Mouse (Mus musculus): ENCODE measurements around the gene Cast. TPM values are rescaled to one million over a fixed set of nuclear protein-coding genes. Genes with fewer than 3 reads are reported as not detected.

The Cast gene
- polyA plus RNA-seq, 1 experiment from 2014 or later: 54.0 TPM

DNA sequence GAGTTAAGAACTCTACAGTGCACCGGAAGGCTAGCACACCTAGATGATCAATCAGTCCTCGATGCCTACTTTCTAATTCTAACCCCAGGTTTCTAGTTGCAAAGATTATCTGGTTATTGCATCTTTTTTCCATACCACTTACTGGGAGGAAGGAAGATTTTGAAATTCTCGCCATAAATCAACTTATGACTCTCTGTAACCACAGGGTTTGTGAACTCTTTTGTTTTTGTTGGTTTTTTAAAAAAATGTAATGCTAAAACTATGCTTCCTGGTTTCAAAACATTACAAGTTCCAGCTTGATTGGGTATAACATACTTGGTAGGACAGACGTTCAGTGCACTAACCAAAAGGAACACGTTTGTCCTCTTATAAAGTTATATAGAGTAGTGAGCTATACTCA is 1.7 kb downstream of the Cast start:
- no peak overlapping the region; the same call in 1 of the 2 replicates for H3K9ac ChIP-seq (ENCODE audit: low read depth, low read length)
- H3K4me2 ChIP-seq: peak overlapping the region; percentile 87
- H3K36me3 ChIP-seq (ENCODE audit: control insufficient read depth, insufficient read depth, low read length): no peaks in the 10 kb centered on the region
- no peaks in the 10 kb centered on the region for H3K9me3 ChIP-seq (replicated peaks; ENCODE audit: control insufficient read depth, low read length)
- no peak for ATAC-seq (replicated peaks; ENCODE audit: insufficient number of reproducible peaks, low FRiP score, low TSS enrichment)
- H3K4me1 ChIP-seq (ENCODE audit: control insufficient read depth, insufficient read depth, low read length): no peaks in the 10 kb centered on the region
- no peaks in the 10 kb centered on the region for H3K27me3 ChIP-seq (ENCODE audit: control insufficient read depth, insufficient read depth, low read length)
- H3K4me3 ChIP-seq (ENCODE audit: low read depth, low read length): peak overlapping the region; percentile 84
- WGBS (ENCODE audit: insufficient replicate concordance): 45% methylated on average over 5 of the region's 5 CpGs
- H3K27ac ChIP-seq (ENCODE audit: low read depth, low read length): no peak overlapping the region

DNA sequence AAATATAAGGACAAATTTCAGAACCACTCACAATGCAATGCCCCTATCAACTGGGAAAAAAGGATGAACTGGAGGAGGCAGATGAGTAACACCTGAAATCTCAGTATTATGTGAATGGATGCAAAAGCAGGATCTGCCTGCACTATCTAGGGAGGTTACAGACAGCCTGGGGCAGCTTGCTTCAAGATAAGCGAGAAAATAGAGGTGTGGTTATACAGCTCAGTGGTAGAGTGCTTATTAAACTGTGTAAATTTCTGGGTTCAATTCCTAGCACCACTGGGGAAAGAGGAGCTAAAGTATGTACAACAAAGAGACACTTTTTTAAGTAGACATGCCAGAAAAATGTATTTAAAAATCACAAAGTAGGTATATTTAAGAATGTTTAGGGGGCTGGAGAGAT is 14.2 kb downstream of the Cast start:
- H3K27ac ChIP-seq (ENCODE audit: low read depth, low read length): no peak overlapping the region
- ATAC-seq (replicated peaks; ENCODE audit: insufficient number of reproducible peaks, low FRiP score, low TSS enrichment): no peak
- WGBS (ENCODE audit: insufficient replicate concordance): 51% methylated on average over 1 of the region's 1 CpGs
- H3K27me3 ChIP-seq (ENCODE audit: control insufficient read depth, insufficient read depth, low read length): no peaks in the 10 kb centered on the region
- no peak overlapping the region for H3K4me2 ChIP-seq
- H3K9ac ChIP-seq (ENCODE audit: low read depth, low read length): no peak overlapping the region
- H3K36me3 ChIP-seq (ENCODE audit: control insufficient read depth, insufficient read depth, low read length): no peaks in the 10 kb centered on the region
- H3K4me3 ChIP-seq (ENCODE audit: low read depth, low read length): no peak overlapping the region
- no peaks in the 10 kb centered on the region for H3K4me1 ChIP-seq (ENCODE audit: control insufficient read depth, insufficient read depth, low read length)
- H3K9me3 ChIP-seq (replicated peaks; ENCODE audit: control insufficient read depth, low read length): no peaks in the 10 kb centered on the region

DNA sequence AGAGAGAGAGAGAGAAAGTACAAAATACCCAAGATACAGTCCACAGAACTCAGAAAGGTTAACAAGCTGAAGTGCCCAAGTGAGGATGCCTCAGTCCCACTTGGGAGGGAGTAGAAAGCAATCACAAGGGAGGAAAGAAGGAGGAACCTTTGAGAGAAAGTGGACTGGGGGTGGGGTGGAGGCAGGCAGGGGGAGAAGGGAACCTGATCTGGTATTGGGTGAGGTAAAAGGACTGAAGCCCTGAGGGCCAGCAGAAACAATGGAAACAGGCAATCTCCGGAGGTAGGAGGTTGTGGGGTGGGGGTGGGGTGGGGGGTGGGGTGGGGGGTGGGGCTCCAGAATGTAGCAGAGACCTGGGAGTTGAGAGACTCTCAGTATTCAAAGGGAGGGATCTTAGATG is 20.9 kb downstream of the Cast start:
- H3K4me3 ChIP-seq (ENCODE audit: low read depth, low read length): no peak overlapping the region
- H3K4me1 ChIP-seq (ENCODE audit: control insufficient read depth, insufficient read depth, low read length): no peaks in the 10 kb centered on the region
- H3K27me3 ChIP-seq (ENCODE audit: control insufficient read depth, insufficient read depth, low read length): no peaks in the 10 kb centered on the region
- no peaks in the 10 kb centered on the region for H3K9me3 ChIP-seq (replicated peaks; ENCODE audit: control insufficient read depth, low read length)
- ATAC-seq (replicated peaks; ENCODE audit: insufficient number of reproducible peaks, low FRiP score, low TSS enrichment): no peak
- H3K9ac ChIP-seq (ENCODE audit: low read depth, low read length): no peak overlapping the region
- no peak overlapping the region for H3K27ac ChIP-seq (ENCODE audit: low read depth, low read length)
- WGBS (ENCODE audit: insufficient replicate concordance): 18% methylated on average over 1 of the region's 1 CpGs
- no peaks in the 10 kb centered on the region for H3K36me3 ChIP-seq (ENCODE audit: control insufficient read depth, insufficient read depth, low read length)
- H3K4me2 ChIP-seq: no peak overlapping the region

DNA sequence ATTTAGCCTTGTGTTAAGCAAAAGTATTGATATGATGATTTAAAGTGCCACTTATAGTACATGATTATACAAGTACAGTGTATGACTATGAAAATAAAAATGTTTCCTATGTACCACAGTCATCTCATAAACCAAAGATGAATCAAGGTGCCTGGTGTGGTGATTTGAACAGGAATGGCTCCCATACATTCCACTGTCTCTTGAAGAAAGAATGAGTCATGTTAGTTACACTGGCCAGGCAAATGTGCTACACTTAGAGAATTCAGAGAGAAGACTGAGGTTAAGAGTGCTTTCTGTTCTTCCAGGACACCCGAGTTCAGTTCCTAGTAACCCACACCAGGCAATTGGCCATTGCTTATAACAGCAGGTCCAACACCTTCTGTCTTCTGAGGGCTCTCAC is 36.5 kb downstream of the Cast start:
- no peaks in the 10 kb centered on the region for H3K27me3 ChIP-seq (ENCODE audit: control insufficient read depth, insufficient read depth, low read length)
- WGBS (ENCODE audit: insufficient replicate concordance): 74% methylated on average over 1 of the region's 1 CpGs
- no peak overlapping the region for H3K4me2 ChIP-seq
- no peak for ATAC-seq (replicated peaks; ENCODE audit: insufficient number of reproducible peaks, low FRiP score, low TSS enrichment)
- no peak overlapping the region for H3K4me3 ChIP-seq (ENCODE audit: low read depth, low read length)
- no peaks in the 10 kb centered on the region for H3K36me3 ChIP-seq (ENCODE audit: control insufficient read depth, insufficient read depth, low read length)
- no peaks in the 10 kb centered on the region for H3K9me3 ChIP-seq (replicated peaks; ENCODE audit: control insufficient read depth, low read length)
- no peaks in the 10 kb centered on the region for H3K4me1 ChIP-seq (ENCODE audit: control insufficient read depth, insufficient read depth, low read length)
- H3K9ac ChIP-seq (ENCODE audit: low read depth, low read length): no peak overlapping the region
- H3K27ac ChIP-seq (ENCODE audit: low read depth, low read length): no peak overlapping the region

DNA sequence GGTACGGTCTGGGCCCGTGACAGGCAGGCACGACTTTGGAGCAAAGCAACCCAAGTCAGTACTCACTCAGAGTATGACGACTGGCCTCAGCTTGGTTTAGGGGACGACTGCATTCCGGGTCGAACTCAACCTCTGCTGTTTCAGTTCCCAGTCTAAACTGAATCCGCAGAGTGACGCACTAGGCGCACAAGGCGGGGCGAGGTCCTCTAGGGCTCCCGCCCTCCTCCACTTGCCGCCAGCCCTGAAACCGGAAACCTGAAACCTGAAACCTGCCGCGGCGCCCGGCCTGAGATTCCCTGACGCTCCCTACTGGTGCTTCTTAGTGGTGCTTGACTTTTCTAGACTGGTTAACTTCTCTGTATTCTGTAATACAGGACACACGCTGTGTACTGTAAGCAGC is 38.1 kb downstream of the Cast start:
- H3K4me3 ChIP-seq (ENCODE audit: low read depth, low read length): peak overlapping the region; percentile 48
- peak overlapping the region; percentile 59 for H3K9ac ChIP-seq (ENCODE audit: low read depth, low read length)
- H3K27me3 ChIP-seq (ENCODE audit: control insufficient read depth, insufficient read depth, low read length): no peaks in the 10 kb centered on the region
- peak overlapping the region; percentile 62 for H3K4me2 ChIP-seq
- no peaks in the 10 kb centered on the region for H3K36me3 ChIP-seq (ENCODE audit: control insufficient read depth, insufficient read depth, low read length)
- no peaks in the 10 kb centered on the region for H3K9me3 ChIP-seq (replicated peaks; ENCODE audit: control insufficient read depth, low read length)
- H3K27ac ChIP-seq (ENCODE audit: low read depth, low read length): peak overlapping the region; percentile 78
- ATAC-seq (replicated peaks; ENCODE audit: insufficient number of reproducible peaks, low FRiP score, low TSS enrichment): peak; percentile 94
- WGBS (ENCODE audit: insufficient replicate concordance): 0% methylated on average over 21 of the region's 21 CpGs
- no peaks in the 10 kb centered on the region for H3K4me1 ChIP-seq (ENCODE audit: control insufficient read depth, insufficient read depth, low read length)

DNA sequence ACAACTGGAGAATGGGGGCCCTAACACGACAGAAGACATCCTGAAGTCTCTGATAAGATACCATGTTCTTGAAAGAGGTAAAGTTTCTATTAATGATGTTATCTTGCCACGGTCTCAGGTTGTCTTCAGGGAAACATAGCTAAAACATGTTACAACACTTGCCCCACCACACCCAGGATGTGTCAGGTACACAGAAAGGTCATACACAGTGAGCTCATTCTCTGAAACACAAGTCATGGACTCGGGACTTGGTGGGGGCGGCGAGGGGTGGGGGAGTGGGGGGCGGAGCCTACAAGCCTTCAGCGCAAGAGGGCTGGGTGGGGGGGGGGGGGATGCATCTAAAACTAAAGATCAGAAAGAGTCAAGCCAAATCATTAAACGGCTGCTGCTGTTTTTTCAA is 38.7 kb downstream of the Cast start:
- 0 out of 2 replicates have a peak, but pooled peaks have one; percentile 43 for ATAC-seq (replicated peaks; ENCODE audit: insufficient number of reproducible peaks, low FRiP score, low TSS enrichment)
- H3K27ac ChIP-seq (ENCODE audit: low read depth, low read length): peak overlapping the region; percentile 78
- no peaks in the 10 kb centered on the region for H3K36me3 ChIP-seq (ENCODE audit: control insufficient read depth, insufficient read depth, low read length)
- H3K4me2 ChIP-seq: peak overlapping the region; percentile 62
- H3K9me3 ChIP-seq (replicated peaks; ENCODE audit: control insufficient read depth, low read length): no peaks in the 10 kb centered on the region
- 3% methylated on average over 8 of the region's 8 CpGs for WGBS (ENCODE audit: insufficient replicate concordance)
- no peaks in the 10 kb centered on the region for H3K4me1 ChIP-seq (ENCODE audit: control insufficient read depth, insufficient read depth, low read length)
- H3K4me3 ChIP-seq (ENCODE audit: low read depth, low read length): peak overlapping the region; percentile 48
- H3K27me3 ChIP-seq (ENCODE audit: control insufficient read depth, insufficient read depth, low read length): no peaks in the 10 kb centered on the region
- H3K9ac ChIP-seq (ENCODE audit: low read depth, low read length): peak overlapping the region; percentile 59

DNA sequence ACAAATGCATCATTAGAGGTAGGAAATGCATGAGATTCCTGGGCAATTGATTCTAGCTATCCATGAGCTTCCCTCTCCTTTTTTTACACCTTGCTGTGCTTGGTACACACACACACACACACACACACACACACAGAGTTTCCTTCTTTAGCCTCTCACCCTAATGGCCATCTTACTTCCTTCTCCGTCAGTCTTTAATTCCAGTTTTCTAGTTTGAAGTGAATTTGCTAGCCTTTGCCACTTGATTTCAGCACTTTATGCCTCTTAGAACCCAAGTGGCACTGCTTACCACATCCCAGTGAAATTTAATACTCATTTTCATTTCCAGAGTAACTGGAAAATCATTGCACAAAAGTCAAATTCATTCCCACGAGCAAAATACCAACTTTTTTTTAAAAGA is 41.4 kb downstream of the Cast start:
- 64% methylated on average over 2 of the region's 2 CpGs for WGBS (ENCODE audit: insufficient replicate concordance)

DNA sequence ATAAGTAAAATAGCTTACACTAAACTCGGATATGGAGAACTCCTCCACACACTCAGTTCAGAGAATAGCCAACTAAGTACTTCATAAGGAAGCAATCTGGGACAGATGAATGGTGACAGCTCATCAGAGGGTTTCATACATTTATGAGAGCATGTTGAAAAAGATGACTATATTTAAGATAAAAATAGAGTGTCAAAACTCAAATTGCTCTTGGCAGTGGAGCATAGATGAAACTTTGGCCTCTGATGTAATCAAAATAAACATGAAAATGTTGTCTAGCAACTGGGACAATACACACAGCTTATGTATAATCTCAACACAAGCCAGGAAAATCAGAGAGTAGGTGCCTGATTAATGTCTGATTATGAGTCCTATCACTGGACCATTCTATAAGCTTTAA is 45.9 kb downstream of the Cast start:
- Histone ChIP-seq H3K4me3 (ENCODE audit: low read depth, low read length) (no peak overlapping the region), H3K36me3 (ENCODE audit: control insufficient read depth, insufficient read depth, low read length) (no peaks in the 10 kb centered on the region), H3K4me1 (ENCODE audit: control insufficient read depth, insufficient read depth, low read length) (no peaks in the 10 kb centered on the region), H3K27me3 (ENCODE audit: control insufficient read depth, insufficient read depth, low read length) (no peaks in the 10 kb centered on the region), H3K27ac (ENCODE audit: low read depth, low read length) (no peak overlapping the region), H3K9me3 (replicated peaks; ENCODE audit: control insufficient read depth, low read length) (no peaks in the 10 kb centered on the region), H3K9ac (ENCODE audit: low read depth, low read length) (no peak overlapping the region), H3K4me2 (no peak overlapping the region)
- 76% methylated on average over 1 of the region's 1 CpGs for WGBS (ENCODE audit: insufficient replicate concordance)
- ATAC-seq (replicated peaks; ENCODE audit: insufficient number of reproducible peaks, low FRiP score, low TSS enrichment): no peak

More for the DNA sequence above, 41.4 kb downstream of the Cast start:
- Histone ChIP-seq H3K4me1 (ENCODE audit: control insufficient read depth, insufficient read depth, low read length) (no peaks in the 10 kb centered on the region), H3K36me3 (ENCODE audit: control insufficient read depth, insufficient read depth, low read length) (no peaks in the 10 kb centered on the region), H3K27ac (ENCODE audit: low read depth, low read length) (no peak overlapping the region), H3K27me3 (ENCODE audit: control insufficient read depth, insufficient read depth, low read length) (no peaks in the 10 kb centered on the region), H3K9me3 (replicated peaks; ENCODE audit: control insufficient read depth, low read length) (no peaks in the 10 kb centered on the region), H3K4me3 (ENCODE audit: low read depth, low read length) (no peak overlapping the region), H3K9ac (ENCODE audit: low read depth, low read length) (no peak overlapping the region), H3K4me2 (no peak overlapping the region)
- no peak for ATAC-seq (replicated peaks; ENCODE audit: insufficient number of reproducible peaks, low FRiP score, low TSS enrichment)

DNA sequence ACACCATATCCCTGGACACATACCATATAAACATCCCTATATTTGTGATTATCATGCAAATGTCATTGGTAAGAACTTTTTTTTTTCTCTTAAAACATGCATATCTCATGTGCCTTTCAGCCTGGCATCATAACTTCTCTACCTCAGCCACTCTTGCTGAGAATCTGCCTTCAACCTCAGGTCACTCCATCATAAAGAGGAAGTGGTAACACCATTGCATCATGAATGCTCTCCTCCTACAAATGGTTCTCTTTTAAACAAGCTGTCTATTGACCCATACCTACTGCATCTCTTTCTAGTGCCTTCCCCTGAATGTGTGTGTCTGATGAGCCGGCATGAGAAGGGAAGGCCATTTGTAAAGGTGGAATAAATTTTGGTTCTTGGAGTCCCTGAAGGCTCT is 49.5 kb downstream of the Cast start:
- Histone ChIP-seq H3K27ac (ENCODE audit: low read depth, low read length) (no peak overlapping the region), H3K4me2 (no peak overlapping the region), H3K36me3 (ENCODE audit: control insufficient read depth, insufficient read depth, low read length) (no peaks in the 10 kb centered on the region), H3K9me3 (replicated peaks; ENCODE audit: control insufficient read depth, low read length) (no peaks in the 10 kb centered on the region), H3K4me1 (ENCODE audit: control insufficient read depth, insufficient read depth, low read length) (no peaks in the 10 kb centered on the region), H3K27me3 (ENCODE audit: control insufficient read depth, insufficient read depth, low read length) (no peaks in the 10 kb centered on the region), H3K9ac (ENCODE audit: low read depth, low read length) (no peak overlapping the region), H3K4me3 (ENCODE audit: low read depth, low read length) (no peak overlapping the region)
- 81% methylated on average over 1 of the region's 1 CpGs for WGBS (ENCODE audit: insufficient replicate concordance)
- no peak for ATAC-seq (replicated peaks; ENCODE audit: insufficient number of reproducible peaks, low FRiP score, low TSS enrichment)
